Mouse (Mus musculus) limb, embryonic 10.5 days (tissue): ENCODE measurements around the gene St8sia1. TPM values are rescaled to one million over a fixed set of nuclear protein-coding genes. Genes with fewer than 3 reads are reported as not detected.

Experiments
- DNase-seq: peaks from one replicate; pipeline ENCODE4 v3.0.0-alpha.2; 2017; ENCODE audit warnings: low spot score
- H3K27ac ChIP-seq: fragments of 300-500 bp; sonication (generic); 2 replicates; pipeline ENCODE4 v1.5.1; 2016; ENCODE audit warnings: mild to moderate bottlenecking
- H3K27me3 ChIP-seq: fragments of 300-500 bp; sonication (generic); 2 replicates; pipeline ENCODE4 v1.6.1; 2016; ENCODE audit warnings: low read depth, mild to moderate bottlenecking; ENCODE audit not compliant: poor library complexity, severe bottlenecking
- H3K36me3 ChIP-seq: fragments of 300-500 bp; sonication (generic); 2 replicates; pipeline ENCODE4 v1.6.1; 2016; ENCODE audit warnings: mild to moderate bottlenecking, moderate library complexity
- H3K4me1 ChIP-seq: fragments of 300-500 bp; sonication (generic); 2 replicates; pipeline ENCODE4 v1.6.1; 2016
- H3K4me3 ChIP-seq: fragments of 300-500 bp; sonication (generic); 2 replicates; pipeline ENCODE4 v1.5.1; 2016; ENCODE audit warnings: mild to moderate bottlenecking, moderate library complexity
- H3K9me3 ChIP-seq: fragments of 300-500 bp; sonication (generic); replicated peaks from 2 replicates; pipeline ENCODE4 v1.6.1; 2016; ENCODE audit warnings: mild to moderate bottlenecking
- WGBS: fragments of 180-500 bp; shearing (Covaris S2); methylation state at CpG from one replicate; pipeline ENCODE4 v1.1.7; 2016; 5-methylcytosine and 5-hydroxymethylcytosine counted together
- polyA plus RNA-seq: library from polyadenylated mRNA; unstranded; fragments of >200 nt; fragmentation: Nextera tagmentation; extraction: Ambion mirVana; gene quantifications from 2 replicates; pipeline ENCODE4 v1.2.1, GENCODE M21; 2016

St8sia1 gene
- polyA plus RNA-seq, 1 experiment from 2014 or later: 0.91 TPM

DNA sequence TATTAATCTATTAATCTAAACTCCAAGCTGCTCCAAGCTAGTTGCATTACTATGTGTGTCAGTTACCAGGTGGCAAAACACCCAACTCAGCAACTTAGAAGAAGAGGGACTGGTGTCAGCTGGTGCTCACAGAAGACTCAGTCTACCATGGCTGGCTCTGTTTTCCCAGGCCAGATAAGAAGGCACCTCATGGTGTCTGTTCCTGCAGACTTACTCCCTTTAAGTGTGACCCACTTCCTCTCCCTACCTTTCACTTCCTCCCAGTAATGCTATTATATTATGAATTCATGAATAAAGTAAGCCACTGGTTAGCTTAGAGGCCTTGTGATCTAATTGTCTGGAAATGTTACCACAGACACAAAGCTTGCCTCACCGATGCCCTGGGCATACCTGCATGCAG, 3.2 kb upstream of the St8sia1 start:
- H3K4me1 ChIP-seq: peaks cover 20% of the 10 kb centered on the region
- H3K36me3 ChIP-seq: no peaks in the 10 kb centered on the region
- 96% methylated on average over 1 of the region's 1 CpGs for WGBS
- H3K9me3 ChIP-seq: no peaks in the 10 kb centered on the region
- peak; percentile 5 for DNase-seq
- H3K27me3 ChIP-seq: peaks cover 18% of the 10 kb centered on the region
- no peak overlapping the region for H3K4me3 ChIP-seq
- no peak overlapping the region for H3K27ac ChIP-seq

DNA sequence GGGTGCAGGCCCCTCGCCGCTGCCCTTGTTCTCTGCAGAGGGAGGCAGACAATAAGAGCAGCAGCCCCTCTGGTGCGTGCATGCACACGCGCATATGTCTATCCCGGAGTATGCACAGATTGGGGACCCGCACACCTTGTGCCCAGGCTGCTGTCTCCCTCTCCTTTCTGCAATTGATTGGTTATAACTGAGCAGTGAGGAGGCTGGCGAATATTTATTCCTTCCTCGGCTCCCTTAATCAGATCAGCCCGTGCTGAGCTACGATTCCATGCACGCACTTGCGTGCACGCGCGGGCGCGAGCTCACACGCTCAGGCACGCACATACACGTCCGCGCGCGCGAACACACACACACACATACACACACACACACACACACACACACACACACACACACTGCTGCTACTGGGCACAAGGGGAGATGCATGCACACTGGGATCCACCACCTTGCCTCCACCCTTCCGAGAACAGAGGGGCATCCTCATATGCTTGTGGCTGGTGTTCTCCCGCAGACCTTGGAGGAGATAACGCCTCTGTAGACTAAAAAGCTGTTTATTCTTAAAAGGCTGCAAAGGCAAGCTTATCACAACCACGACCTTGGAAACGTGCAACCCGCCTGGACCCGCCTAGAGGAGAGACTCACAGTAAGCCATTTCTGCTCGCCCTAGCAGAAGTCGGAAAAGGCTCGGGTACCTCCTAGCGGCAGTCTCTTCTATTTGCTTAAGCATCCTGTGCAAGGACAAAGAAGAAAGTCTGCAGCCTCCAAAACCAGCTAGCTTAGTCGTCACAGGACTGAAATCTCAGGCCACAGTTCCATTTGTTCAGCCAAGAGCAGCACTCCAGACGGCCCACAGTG, 506 bp upstream of the St8sia1 start:
- H3K9me3 ChIP-seq: no peaks in the 10 kb centered on the region
- peak; percentile 78 for DNase-seq
- peak overlapping the region; percentile 87 for H3K27ac ChIP-seq
- no peaks in the 10 kb centered on the region for H3K36me3 ChIP-seq
- H3K4me1 ChIP-seq: peaks cover 20% of the 10 kb centered on the region
- under 1% methylated on average over 39 of the region's 39 CpGs for WGBS
- peak overlapping the region; percentile 71 for H3K4me3 ChIP-seq
- H3K27me3 ChIP-seq: peaks cover 23% of the 10 kb centered on the region

DNA sequence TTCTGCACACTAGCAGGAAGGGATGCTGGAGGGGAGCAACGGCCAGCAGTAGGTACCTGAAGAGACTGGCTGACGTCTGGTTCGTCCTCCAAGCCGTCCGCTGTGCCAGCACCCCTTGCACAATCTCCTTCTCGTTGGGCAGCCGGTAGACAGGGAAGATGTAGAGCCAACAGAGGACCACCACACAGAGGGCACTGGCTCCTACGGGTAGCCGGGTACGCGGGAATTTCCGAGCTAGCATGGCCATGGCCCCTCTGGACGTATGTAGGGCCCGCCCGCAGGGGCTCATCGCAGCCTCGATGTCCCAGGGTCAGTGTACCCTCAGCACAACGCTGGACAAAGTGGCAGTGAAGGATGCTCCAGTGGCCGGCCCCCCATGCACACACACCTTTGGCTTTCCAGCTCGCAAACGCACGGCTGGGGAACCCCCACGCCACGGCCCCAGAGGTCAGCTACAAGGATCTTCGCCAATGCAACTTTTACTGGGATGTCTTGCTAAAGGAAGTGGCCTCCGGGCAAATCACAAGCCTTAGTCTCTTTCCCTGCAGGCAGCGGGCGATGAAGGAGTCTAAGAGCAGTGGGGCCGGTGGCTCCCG, 674 bp downstream of the St8sia1 start:
- WGBS: 29% methylated on average over 30 of the region's 30 CpGs
- peak overlapping the region; percentile 87 for H3K27ac ChIP-seq
- H3K36me3 ChIP-seq: no peaks in the 10 kb centered on the region
- peaks cover 23% of the 10 kb centered on the region for H3K27me3 ChIP-seq
- no peaks in the 10 kb centered on the region for H3K9me3 ChIP-seq
- H3K4me3 ChIP-seq: peak overlapping the region; percentile 71
- DNase-seq: no peak
- H3K4me1 ChIP-seq: peaks cover 20% of the 10 kb centered on the region

GRCm38 (mm10) chr6:142962881-142963280, 1.4 kb downstream of the St8sia1 start:
- no peak for DNase-seq
- H3K4me1 ChIP-seq: peaks cover 20% of the 10 kb centered on the region
- no peak overlapping the region for H3K27ac ChIP-seq
- H3K27me3 ChIP-seq: peaks cover 23% of the 10 kb centered on the region
- H3K9me3 ChIP-seq: no peaks in the 10 kb centered on the region
- WGBS: 95% methylated on average over 14 of the region's 14 CpGs
- no peak overlapping the region for H3K4me3 ChIP-seq
- no peaks in the 10 kb centered on the region for H3K36me3 ChIP-seq

DNA sequence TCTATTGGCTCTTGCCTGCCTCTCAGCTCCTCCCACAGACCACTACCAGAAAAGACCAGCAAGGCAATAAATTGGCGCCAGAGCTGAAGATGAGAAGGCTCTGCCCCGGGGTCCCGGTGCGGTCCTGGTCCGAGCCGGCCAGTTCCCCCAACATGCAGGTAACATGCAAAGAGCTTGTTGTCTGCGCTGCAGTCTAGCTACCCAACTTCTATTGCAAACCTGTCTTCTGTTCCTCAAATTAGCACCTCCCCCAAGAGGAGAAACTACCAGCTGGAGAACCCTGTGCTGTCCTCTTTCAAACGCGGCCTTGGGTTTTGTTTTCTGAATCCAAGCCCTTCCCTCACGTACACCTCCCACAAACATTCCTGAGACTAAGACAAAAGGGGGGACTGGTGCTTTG, 1.8 kb downstream of the St8sia1 start:
- Histone ChIP-seq H3K9me3 (no peaks in the 10 kb centered on the region), H3K27me3 (peaks cover 23% of the 10 kb centered on the region), H3K36me3 (no peaks in the 10 kb centered on the region), H3K4me1 (peaks cover 20% of the 10 kb centered on the region), H3K27ac (no peak overlapping the region), H3K4me3 (no peak overlapping the region)
- 75% methylated on average over 10 of the region's 10 CpGs for WGBS
- no peak for DNase-seq

GRCm38 (mm10) chr6:142961721-142962455, 2.4 kb downstream of the St8sia1 start:
- peaks cover 23% of the 10 kb centered on the region for H3K27me3 ChIP-seq
- WGBS: 84% methylated on average over 9 of the region's 9 CpGs
- no peaks in the 10 kb centered on the region for H3K9me3 ChIP-seq
- no peaks in the 10 kb centered on the region for H3K36me3 ChIP-seq
- peaks cover 20% of the 10 kb centered on the region for H3K4me1 ChIP-seq
- no peak overlapping the region for H3K27ac ChIP-seq
- no peak overlapping the region for H3K4me3 ChIP-seq
- no peak for DNase-seq

DNA sequence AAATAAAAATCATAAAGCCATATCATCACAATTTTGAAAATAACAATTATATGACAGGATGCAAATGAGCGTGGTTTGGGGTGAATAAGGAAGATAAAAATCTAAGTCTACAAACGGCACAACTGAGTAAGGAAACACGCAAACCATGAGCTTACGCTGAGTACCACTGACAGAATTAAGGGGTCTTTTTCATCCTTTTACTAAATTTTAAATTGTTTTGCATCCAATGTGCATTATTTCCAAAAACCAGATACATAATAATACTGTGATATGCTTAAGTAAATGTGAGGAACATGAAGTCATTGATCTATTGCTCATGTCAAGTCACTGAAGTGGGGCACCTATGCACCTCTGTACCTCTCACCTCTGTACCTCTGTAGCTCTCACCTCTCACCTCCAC, 7.7 kb downstream of the St8sia1 start:
- H3K4me3 ChIP-seq: no peak overlapping the region
- H3K4me1 ChIP-seq: no peaks in the 10 kb centered on the region
- 91% methylated on average over 4 of the region's 4 CpGs for WGBS
- H3K36me3 ChIP-seq: no peaks in the 10 kb centered on the region
- no peaks in the 10 kb centered on the region for H3K27me3 ChIP-seq
- no peak for DNase-seq
- H3K27ac ChIP-seq: no peak overlapping the region
- H3K9me3 ChIP-seq: no peaks in the 10 kb centered on the region

DNA sequence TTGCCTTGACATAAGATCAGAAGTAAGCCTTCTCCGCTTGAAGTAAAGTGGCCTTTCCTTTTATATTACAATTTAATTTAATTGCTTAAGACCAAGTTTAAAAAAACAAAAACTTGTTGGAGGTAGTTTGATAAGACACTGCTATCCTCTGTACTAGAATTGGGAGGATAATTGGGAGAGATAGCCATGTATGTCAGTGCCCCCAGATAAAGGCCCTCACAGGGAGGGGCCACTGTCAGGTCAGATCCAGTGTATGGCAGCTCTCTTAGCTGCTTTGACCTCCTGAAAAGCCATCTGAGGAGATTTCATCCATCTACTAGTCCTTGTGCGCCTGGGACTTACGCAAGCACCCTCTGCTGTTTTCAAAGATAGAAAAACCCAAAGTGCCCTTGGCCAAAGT, 9.0 kb downstream of the St8sia1 start:
- WGBS: 89% methylated on average over 3 of the region's 3 CpGs
- DNase-seq: no peak
- H3K27me3 ChIP-seq: no peaks in the 10 kb centered on the region
- H3K4me1 ChIP-seq: no peaks in the 10 kb centered on the region
- H3K27ac ChIP-seq: no peak overlapping the region
- H3K4me3 ChIP-seq: no peak overlapping the region
- H3K36me3 ChIP-seq: no peaks in the 10 kb centered on the region
- no peaks in the 10 kb centered on the region for H3K9me3 ChIP-seq

DNA sequence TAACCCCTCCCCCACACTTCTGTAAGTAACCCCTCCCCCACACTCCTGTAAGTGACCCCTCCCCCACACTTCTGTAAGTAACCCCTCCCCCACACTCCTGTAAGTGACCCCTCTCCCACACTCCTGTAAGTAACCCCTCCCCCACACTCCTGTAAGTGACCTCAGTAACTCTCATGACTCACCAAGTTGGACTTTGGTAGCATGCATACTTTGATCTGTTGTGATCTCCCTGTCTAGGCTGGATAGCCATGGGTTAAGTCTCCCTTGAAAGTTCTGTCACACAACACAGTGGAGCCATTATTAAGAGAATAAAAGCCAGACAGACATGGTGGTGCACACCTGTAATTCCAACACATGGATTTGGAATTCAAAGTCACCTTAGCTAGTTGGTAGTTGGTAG, 11.1 kb downstream of the St8sia1 start:
- Histone ChIP-seq H3K36me3 (no peaks in the 10 kb centered on the region), H3K27ac (no peak overlapping the region), H3K27me3 (no peaks in the 10 kb centered on the region), H3K4me3 (no peak overlapping the region), H3K9me3 (no peaks in the 10 kb centered on the region), H3K4me1 (no peaks in the 10 kb centered on the region)
- DNase-seq: no peak

DNA sequence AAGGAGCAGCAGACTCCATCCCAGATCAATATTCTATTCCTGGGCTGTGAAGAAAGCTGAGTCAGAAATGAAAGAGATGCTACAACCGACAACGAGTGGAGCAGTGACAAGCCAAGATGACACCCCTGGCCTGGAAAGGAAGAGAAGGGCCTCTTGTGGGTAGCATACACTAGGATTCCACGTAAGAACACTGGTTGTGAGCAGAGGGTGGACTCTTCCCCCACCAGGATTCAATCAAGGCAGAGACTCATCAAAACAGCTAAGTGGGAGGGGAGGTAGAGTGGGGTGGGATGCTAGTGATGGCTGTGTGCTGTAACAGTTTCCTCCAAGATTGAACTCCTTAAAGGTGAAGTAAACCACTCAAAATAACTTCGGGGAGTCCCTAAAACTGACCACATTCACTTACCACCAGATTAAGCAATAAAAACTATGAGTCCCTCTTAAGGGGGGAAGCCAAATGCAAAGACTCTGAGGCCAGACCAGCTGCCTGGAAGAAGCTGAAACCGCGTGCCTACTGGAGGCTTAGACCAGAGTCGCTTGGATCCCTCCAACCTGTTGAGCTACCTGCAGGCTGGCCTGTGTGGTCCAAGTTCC, 11.8 kb downstream of the St8sia1 start:
- no peaks in the 10 kb centered on the region for H3K27me3 ChIP-seq
- H3K9me3 ChIP-seq: no peaks in the 10 kb centered on the region
- no peaks in the 10 kb centered on the region for H3K4me1 ChIP-seq
- no peak overlapping the region for H3K4me3 ChIP-seq
- WGBS: 87% methylated on average over 7 of the region's 7 CpGs
- no peaks in the 10 kb centered on the region for H3K36me3 ChIP-seq
- no peak overlapping the region for H3K27ac ChIP-seq
- no peak for DNase-seq

DNA sequence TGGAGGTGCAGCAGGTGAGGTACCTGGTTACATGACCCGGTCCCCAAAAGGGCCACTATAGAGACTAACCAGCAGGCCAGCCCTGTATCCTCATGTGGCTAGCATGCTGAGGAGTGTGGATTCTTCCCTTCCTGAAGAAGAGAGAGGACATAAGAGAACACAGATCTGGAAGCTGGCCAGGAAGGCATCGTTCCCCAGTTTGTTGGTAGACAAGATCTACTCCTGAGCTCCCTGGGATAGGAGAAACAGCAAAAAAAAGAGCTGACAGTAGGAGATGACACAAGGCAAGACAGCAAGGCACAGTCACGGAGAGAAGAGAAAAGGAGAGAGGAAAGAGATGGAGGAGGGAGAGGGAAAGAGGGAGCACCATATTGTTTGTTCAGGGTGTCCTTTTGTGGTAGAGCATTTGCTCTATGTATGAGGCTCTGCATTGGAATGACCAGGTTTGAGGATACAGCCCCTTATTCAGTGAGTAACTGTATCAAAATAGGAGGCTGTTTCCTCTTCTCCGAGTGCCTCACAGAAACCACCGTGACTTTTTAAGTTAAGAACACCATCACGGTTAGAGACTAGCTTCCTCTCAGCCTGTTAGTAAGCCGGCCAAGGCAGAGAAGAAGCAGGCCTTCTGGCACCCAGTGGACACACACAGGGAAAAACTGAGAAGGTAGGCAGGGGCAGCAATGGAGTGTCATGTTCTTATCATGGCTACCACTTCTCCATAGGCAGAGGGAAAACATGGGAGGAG, 12.5 kb downstream of the St8sia1 start:
- Histone ChIP-seq H3K4me1 (peaks cover 3% of the 10 kb centered on the region), H3K27me3 (no peaks in the 10 kb centered on the region), H3K4me3 (no peak overlapping the region), H3K36me3 (no peaks in the 10 kb centered on the region), H3K9me3 (no peaks in the 10 kb centered on the region), H3K27ac (peak overlapping the region; percentile 25; the same call in 1 of the 2 replicates)
- DNase-seq: no peak
- WGBS: 89% methylated on average over 7 of the region's 7 CpGs

DNA sequence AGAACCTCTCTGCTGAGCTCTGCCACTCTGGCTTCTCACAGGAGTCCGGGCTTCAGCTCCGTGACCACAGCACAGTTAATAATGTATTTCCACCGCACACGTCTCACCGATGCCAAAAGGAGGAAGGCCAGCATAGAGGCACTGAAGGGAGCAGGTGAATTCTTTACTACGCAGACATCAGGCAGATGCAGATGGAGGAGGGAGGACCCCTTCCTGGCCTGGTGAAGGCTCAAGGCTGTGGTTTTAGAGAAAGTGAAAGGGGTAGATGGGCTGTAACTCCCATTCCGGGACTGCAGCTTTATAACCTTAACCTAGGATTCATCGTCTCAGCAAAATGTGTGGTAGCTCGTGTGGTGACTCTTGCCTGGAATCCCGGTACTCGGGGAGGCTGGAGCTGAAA, 13.9 kb downstream of the St8sia1 start:
- Histone ChIP-seq H3K9me3 (no peaks in the 10 kb centered on the region), H3K27ac (no peak overlapping the region), H3K4me1 (peaks cover 17% of the 10 kb centered on the region), H3K27me3 (no peaks in the 10 kb centered on the region), H3K36me3 (no peaks in the 10 kb centered on the region), H3K4me3 (no peak overlapping the region)
- no peak for DNase-seq
- 91% methylated on average over 11 of the region's 11 CpGs for WGBS
